Mouse (Mus musculus) left cerebral cortex, postnatal 14 days (tissue): Measurements from ENCODE around the gene Fezf1. TPM values are rescaled to one million over a fixed set of nuclear protein-coding genes. Genes with fewer than 3 reads are reported as not detected.

ENCODE experiments used
- DNase-seq, 2 experiments: peaks; one replicate each; pipeline ENCODE4 v3.0.0; 2021 to 2022; ENCODE audit warnings: low spot score in 2 of 2, mixed read lengths in 1 of 2
- intact Hi-C: fragments of 180-260 bp; cut with DNase I; formaldehyde crosslinking; loops from one replicate; pipeline ENCODE4 v1.15.1; 2025
- total RNA-seq, 2 experiments: library from RNA; stranded (reverse); gene quantifications; 2 replicates each; pipeline ENCODE4 v1.2.3; 2021

Fezf1 gene
- total RNA-seq, 2 experiments from 2014 or later = 0.24 to 0.49 TPM

- intact Hi-C loops = loop anchor here (10.0 kb wide), 2 partner anchors 245 to 955 kb away; no protein-coding TSS in a partner anchor
- DNase-seq = no peak
These were observed 1.6 kb upstream of the Fezf1 start for GRCm38 (mm10) chr6:23249616-23250287.

GRCm38 (mm10) chr6:23249053-23249401, 865 bp upstream of the Fezf1 start:
- no peak for DNase-seq
- intact Hi-C loops = loop anchor here (10.0 kb wide), 2 partner anchors 244 to 954 kb away; no protein-coding TSS in a partner anchor

GRCm38 (mm10) chr6:23247512-23248312, 450 bp downstream of the Fezf1 start:
- intact Hi-C loops = loop anchor here (10.0 kb wide), 2 partner anchors 243 to 953 kb away; no protein-coding TSS in a partner anchor

DNA sequence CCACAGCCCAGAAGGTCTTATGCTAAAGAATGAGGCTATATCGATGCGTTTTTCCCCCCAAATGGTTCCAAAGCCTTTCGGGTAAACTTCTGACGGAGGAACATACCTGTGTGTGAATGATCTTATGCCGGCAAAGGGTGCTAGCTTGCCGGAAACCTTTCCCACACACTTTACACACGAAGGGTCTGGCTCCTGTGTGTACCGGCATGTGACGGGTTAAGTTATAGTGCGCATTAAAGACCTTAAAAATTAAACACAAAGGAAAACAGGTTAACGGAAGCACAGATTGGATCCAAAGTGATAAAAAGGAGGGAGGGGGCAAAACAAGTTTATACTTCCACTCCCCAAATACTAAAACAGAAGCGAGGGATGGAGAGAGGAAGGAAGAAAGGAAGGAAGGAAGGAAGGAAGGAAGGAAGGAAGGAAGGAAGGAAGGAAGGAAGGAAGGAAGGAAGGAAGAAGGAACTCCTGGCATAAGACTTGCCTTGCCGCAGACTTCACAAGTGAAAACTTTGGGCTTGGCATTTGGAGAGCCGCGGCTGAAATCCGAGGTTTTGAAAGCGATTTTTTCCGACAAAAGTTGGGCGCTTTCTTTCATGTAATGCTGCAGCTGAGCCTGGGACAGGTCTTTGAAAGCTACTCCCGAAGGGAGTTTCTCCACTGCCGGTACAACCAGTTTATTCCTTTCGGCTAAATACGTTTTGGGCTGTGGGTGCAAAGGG, 1.2 kb downstream of the Fezf1 start:
- intact Hi-C loops = loop anchor here (10.0 kb wide), 2 partner anchors 242 to 952 kb away; no protein-coding TSS in a partner anchor
- no peak for DNase-seq

More at GRCm38 (mm10) chr6:23247512-23248312, 450 bp downstream of the Fezf1 start:
- DNase-seq = no peak

GRCm38 (mm10) chr6:23246061-23246789, 1.9 kb downstream of the Fezf1 start:
- intact Hi-C loops = loop anchor here (10.0 kb wide), 2 partner anchors 241 to 951 kb away; no protein-coding TSS in a partner anchor
- DNase-seq = no peak

GRCm38 (mm10) chr6:23245545-23246011, 2.6 kb downstream of the Fezf1 start:
- DNase-seq = no peak

DNA sequence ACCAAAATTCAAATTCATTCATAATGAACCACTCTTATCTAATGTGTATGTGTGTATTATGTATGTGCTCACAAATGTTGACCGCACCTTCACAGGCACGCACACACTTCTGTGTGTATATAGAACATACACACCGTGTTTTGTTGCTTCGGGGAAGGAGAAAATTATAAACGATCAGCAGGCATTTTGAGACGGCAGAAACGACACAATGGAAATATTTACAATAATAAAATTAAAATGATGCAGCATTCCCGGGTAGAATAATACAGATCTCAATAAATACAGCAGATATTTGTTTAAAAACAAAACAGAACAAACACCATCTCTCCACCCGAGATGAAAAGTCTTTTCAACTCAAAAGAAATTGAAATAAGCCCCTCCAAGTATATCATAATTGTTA, 3.0 kb downstream of the Fezf1 start:
- intact Hi-C loops = loop anchor here (10.0 kb wide), 2 partner anchors 240 to 950 kb away; no protein-coding TSS in a partner anchor
- no peak for DNase-seq

More at GRCm38 (mm10) chr6:23245545-23246011, 2.6 kb downstream of the Fezf1 start:
- intact Hi-C loops = loop anchor here (10.0 kb wide), 2 partner anchors 241 to 951 kb away; no protein-coding TSS in a partner anchor

GRCm38 (mm10) chr6:23243821-23244760, 4.1 kb downstream of the Fezf1 start:
- no peak for DNase-seq
- intact Hi-C loops = loop anchor here (10.0 kb wide), 2 partner anchors 239 to 949 kb away; no protein-coding TSS in a partner anchor

- intact Hi-C loops = no loop called here
- no peak for DNase-seq
These were observed 36.7 kb downstream of the Fezf1 start for GRCm38 (mm10) chr6:23211499-23211898.

- DNase-seq = peak; percentile 1 to 3
These were observed 40.4 kb downstream of the Fezf1 start for GRCm38 (mm10) chr6:23207791-23208190.

DNA sequence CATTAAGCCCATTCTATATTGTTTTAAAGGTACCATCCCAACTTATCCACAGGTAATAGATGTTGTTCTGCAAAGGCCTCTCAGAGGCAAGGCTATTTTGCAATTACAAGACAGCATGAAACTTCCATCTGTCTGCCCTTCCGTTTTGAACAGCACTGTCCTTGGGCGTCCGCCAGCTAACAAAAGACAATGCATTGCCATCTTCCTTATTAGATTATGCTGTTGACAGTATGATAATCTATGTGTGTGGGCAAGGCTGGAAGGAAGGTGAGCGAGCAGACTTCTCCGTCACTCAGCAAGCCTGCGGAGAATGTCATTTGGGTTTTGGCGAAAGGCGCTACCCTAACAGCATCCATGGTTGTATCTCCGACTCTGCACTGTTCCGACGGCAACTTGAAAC, 45.5 kb downstream of the Fezf1 start:
- DNase-seq = no peak
- intact Hi-C loops = no loop called here

More at GRCm38 (mm10) chr6:23207791-23208190, 40.4 kb downstream of the Fezf1 start:
- intact Hi-C loops = no loop called here

Other genes with a start within 250 kb of the Fezf1 start
- 1 to 10 TPM; 2.0 to 2.2 TPM for gene Aass, start 115.4 kb downstream of the Fezf1 start, total RNA-seq